Mouse (Mus musculus) layer of hippocampus, adult 9-10 months (tissue): ENCODE results near the gene Stard10.

ENCODE experiments used
- DNase-seq: peaks from one replicate; pipeline ENCODE4 v3.0.0; 2022; ENCODE audit warnings: low spot score

The Stard10 gene

GRCm38 (mm10) chr7:101302691-101303090 is 14.2 kb upstream of the Stard10 start:
- no peak for DNase-seq

GRCm38 (mm10) chr7:101306841-101307240 is 10.0 kb upstream of the Stard10 start:
- no peak for DNase-seq

GRCm38 (mm10) chr7:101309985-101310326 is 6.9 kb upstream of the Stard10 start:
- no peak for DNase-seq

DNA sequence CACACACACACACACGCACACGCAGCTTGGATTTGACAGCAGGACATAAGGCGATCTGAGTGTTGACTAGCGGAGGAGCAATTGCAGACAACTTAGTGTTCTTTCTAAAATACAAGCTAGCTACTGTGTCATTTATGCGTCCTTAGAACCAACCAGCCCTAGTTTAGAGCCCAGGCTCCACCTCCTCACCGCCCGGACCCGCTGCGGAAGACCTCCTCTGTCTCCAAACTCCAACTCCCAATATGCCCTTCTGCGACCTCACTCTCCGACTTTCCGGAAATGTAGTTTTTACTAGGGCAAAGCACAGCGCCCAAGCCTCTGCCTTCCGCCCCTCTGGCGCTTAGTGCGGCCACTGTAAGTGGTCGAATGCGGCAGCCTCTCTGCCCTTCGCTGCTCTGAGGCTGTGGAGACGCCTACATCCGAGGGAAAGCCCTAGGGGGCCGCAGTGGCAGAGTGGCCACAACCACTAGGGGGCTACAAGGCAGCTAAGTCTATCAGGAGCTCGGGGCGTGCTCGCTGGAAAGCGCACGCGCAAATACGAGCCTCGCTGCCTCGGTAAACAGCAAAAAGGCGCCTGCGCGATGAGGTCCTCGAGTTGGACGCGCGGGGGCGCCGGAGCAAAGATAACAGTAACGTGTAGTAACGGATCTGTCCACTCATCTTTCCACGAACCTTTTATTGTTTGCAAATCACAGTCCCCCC is 6.4 kb upstream of the Stard10 start:
- DNase-seq: peak; percentile 99

DNA sequence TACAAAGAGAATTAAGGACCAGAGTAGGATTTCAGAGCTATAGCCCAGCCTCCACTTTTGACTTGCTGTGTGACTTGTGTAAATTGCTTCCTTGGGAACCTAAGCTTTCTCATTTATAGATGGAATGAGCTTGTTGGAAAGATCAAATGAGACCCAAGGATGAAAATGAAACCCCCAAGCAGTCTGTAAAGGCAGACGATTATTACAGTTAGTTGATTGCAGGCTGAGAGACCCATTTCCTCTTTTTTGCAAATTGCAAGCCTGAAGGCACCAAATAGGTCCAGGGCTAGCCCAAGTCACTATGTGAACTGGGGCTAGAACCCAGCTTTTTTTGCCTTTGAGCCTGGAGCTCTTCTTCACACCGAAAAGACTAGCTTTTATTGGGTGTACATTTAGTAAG is 5.8 kb upstream of the Stard10 start:
- DNase-seq: no peak

DNA sequence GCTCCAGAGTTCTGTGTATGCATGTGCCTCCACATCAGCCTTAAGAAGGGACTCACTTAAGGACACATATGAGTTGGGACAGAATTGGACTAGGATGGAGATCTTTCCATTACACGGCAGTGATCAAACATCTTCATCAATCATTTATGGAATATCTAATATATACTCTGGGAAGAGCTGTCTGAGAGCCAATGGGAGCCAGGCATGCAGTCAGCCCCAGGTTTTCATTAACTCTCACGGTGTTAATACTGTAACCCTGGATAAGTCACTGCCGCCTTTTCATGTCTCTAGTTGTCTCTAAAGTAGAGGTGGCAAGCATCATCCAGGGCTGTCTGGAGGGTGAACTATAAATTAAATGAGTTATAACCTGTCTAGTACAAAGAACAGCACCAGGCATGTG is 3.9 kb upstream of the Stard10 start:
- DNase-seq: no peak

DNA sequence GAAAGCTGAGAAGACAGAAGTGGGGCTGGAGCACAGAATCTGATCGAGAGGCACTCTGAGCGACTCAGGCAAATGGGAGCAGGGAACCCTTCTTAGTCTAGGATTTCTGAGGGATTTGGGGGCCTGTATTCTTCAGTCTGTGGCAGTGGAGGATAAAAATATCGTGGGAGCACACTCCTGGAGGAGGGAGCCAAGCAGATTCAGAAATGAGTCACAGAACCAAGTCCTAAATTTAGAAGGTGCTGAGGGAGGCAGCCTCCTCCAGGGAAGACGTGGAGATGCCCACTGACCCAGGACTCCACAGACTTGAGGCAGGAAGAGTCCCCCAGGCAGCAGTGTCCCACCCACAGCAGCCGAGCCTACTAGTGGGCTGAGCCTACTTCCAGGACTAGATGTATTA is 2.5 kb upstream of the Stard10 start:
- DNase-seq: no peak

- no peak for DNase-seq
Measured at GRCm38 (mm10) chr7:101315699-101316098, 1.2 kb upstream of the Stard10 start.

DNA sequence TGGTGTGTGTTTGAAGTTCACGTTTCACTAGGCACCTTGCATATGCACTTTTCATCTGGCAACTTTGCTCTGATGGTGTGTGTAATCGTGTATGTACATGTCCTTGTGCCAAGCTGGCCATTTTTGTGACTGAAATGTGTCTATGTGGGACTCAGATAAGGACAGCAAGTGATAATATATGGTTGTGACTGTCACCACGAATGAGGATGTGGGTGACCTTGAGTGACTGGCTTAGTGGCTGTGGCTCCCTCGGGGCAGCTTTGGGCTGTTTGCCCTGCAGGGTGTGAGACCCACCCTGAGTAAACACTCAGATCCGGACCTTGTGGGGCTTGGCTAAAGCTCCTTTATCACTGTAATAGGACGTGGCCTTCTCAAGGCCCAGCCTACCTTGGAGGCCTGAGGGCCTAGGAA is 290 bp upstream of the Stard10 start:
- DNase-seq: no peak

DNA sequence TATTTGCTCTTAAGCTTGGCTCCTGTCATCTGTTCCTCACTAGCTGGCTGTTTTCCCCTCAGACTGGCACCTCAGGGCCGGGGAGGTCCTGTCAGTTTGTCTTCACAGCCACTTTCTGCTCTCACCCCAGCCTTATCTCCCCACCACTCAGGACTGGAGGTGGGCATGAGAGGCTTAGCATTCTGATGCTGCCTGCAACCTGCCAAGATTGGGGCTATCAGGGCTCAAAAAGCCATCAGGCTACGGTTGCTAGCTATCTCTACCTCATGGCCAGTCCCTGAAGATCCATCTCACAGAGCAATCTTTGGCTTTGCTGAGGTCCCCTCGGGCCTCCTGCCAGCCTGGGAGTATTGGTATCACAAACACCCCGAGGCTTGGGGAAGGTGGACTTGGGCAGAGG is 2.0 kb downstream of the Stard10 start:
- no peak for DNase-seq

DNA sequence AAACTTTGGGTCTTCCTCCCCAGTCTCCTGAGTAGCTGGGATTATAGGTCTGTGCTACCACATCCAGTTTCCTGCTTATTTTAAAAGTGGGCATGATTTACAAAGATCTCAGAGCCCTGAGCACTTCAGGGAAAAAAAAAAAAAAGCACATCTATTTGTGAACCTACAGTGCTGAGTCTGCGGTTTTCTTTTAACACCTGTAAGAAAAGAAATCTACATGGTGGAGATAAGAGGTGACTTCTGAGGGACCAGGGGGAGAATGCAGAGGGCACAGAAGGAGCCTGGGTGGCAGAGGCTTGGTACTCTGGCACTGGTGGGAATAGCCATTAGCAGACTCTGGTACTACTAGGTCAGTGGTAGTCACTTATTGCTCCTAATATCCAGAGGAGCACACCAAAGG is 2.9 kb downstream of the Stard10 start:
- no peak for DNase-seq

GRCm38 (mm10) chr7:101320399-101321217 is 3.7 kb downstream of the Stard10 start:
- no peak for DNase-seq

DNA sequence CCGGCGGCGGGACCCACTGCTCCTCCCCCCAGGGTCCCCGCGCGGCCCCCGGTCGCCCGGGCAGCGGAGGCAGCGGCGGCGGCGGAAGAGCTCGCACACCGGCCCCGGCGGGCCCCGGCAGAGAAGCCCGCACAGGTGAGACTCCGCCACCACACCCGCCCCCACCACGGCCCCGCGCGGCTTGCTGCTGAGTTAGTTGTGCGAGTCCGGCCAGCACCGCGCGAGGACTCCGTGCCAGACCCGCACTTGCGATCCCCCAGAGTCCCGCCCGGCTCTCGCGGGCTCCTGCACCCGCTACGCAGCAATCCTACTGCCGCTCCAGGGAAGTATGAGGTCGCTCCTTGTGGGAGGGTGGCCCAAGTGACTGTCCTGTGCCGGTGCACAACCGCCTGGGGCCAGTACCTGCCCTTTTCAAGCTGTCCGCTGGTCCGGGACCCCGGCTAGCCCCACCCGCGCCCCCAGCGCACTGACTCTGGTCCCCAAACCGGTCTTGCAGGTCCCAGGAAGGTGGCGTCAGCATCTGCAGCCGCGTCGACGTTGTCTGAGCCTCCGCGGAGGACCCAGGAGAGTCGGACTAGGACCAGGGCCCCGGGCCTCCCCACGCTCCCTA is 4.4 kb downstream of the Stard10 start:
- no peak for DNase-seq

- no peak for DNase-seq
Measured at GRCm38 (mm10) chr7:101323141-101323594, 6.3 kb downstream of the Stard10 start.

GRCm38 (mm10) chr7:101324142-101324962 is 7.5 kb downstream of the Stard10 start:
- DNase-seq: no peak

DNA sequence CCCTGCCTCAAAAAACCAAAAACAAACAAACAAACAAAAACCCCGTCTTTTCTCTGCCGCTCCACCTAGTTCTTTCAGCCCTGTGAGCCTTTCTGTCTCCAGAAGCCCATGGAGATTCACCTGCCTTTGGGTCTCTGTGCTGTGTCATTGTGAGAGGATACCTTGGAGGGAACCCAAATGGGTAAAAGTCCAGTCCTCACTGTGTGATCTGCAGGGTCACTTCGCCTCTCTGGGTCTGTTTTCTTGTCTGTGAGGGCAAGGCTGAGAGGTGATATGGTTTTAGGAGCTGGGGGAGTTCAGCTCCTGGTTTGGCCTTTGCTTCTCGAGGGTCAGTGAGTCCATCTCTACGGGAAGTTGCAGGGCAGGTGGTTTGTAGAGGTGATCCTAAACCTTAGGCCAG is 9.1 kb downstream of the Stard10 start:
- no peak for DNase-seq

GRCm38 (mm10) chr7:101327263-101327662 is 10.4 kb downstream of the Stard10 start:
- DNase-seq: no peak

- DNase-seq: no peak
Measured at GRCm38 (mm10) chr7:101327786-101328185, 10.9 kb downstream of the Stard10 start.

DNA sequence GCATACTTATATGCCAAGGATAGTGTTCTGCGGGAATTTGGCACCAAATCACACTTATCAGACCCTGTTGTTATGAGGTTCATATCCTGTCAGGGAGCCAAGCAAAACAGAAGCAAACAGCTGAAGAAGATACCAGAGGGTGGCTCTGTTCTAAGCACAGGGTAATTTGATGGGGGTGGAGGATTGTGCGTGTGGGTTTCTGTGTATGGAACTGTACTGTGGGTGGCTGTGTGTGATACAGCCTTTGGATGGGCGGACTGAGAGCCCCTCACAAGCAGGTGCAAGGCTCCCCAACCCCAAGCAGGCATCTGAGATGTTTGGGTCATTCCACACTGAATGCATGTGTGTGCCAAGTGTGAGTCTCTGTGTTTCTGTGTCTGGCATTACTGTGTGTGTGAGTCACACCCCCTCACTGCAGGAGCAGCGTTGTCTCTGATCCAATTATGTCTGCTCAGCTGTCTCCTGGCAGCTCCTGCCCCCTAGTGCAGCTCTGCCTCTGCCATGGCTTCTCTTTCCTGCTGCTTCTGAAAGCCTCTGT is 11.8 kb downstream of the Stard10 start:
- DNase-seq: peak; percentile 59

GRCm38 (mm10) chr7:101329606-101330005 is 12.7 kb downstream of the Stard10 start:
- no peak for DNase-seq

DNA sequence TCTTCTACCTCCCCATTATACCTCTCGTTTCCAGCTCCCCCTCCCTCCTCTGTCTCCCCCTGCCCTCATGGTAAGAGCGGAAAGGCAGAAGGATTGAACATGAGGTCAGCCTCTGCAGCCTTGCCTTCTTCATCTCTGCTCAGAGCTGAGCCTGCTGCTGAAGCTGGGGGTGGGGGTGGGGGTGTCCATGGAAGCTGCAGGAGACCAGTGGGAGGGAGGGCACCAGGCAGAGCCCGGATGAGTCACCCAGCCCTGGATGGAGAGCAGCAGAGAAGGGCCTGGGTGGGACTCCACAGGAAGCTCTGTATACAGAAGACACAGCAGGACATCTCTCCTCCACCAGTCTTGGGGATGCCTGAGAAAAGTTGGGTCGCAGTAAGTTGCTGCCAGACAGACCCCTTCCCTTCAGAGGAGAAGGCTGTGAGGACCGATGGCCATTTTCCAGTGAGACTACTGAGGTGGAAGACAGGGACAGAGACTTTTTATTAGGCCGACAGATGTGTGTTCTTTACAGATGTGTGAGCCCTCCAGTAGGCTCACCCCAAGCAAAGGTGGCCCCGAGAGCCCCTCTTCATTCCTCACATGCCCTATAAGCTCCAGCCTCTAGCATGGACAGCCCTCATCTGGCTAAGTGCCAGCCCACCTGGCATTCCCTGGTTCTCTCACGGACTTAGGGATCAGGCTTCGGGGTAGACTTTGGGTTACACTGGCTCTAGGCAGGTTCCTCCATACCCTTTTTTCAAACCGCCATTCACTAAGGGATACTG is 13.4 kb downstream of the Stard10 start:
- DNase-seq: no peak
